Mouse (Mus musculus) liver, embryonic 14.5 days (tissue): ENCODE results near the gene Themis3. TPM values are rescaled to one million over a fixed set of nuclear protein-coding genes. Genes with fewer than 3 reads are reported as not detected.

Source experiments
- ATAC-seq: fragments of 200-750 bp; cut with Nextera tagmentation; 2 replicates; pipeline ENCODE4 v1.8.0; 2017; ENCODE audit warnings: moderate number of reproducible peaks, mild to moderate bottlenecking, moderate library complexity; ENCODE audit not compliant: insufficient read depth
- DNase-seq, 3 experiments: peaks; one replicate each; pipeline ENCODE4 v3.0.0-alpha.2; 2012 to 2013; ENCODE audit warnings: low read depth in 3 of 3, low spot score in 3 of 3
- H3K27ac ChIP-seq: fragments of 300-500 bp; sonication (generic); 2 replicates; pipeline ENCODE4 v1.5.1; 2014; ENCODE audit warnings: moderate library complexity, mild to moderate bottlenecking, control low read depth, inconsistent platforms
- H3K27me3 ChIP-seq: fragments of 300-500 bp; sonication (generic); 2 replicates; pipeline ENCODE4 v1.6.1; 2014; ENCODE audit warnings: mild to moderate bottlenecking, low read length, moderate library complexity; ENCODE audit not compliant: control insufficient read depth, insufficient read depth
- H3K36me3 ChIP-seq: fragments of 300-500 bp; sonication (generic); replicated peaks from 2 replicates; pipeline ENCODE4 v1.6.1; 2014; ENCODE audit warnings: low read depth; ENCODE audit not compliant: control insufficient read depth, insufficient read depth
- H3K4me1 ChIP-seq, 2 experiments: fragments of 200-500 bp in 1 of 2; fragments of 300-500 bp in 1 of 2; sonication (generic) in 1 of 2; replicated peaks; 2 replicates each; pipeline ENCODE4 v1.6.1; 2012 to 2014; ENCODE audit warnings: antibody characterized with exemption in 1 of 2, inconsistent platforms in 1 of 2, low read length in 1 of 2; ENCODE audit not compliant: control insufficient read depth in 2 of 2, insufficient read depth in 2 of 2
- H3K4me2 ChIP-seq: fragments of 300-500 bp; sonication (generic); 2 replicates; pipeline ENCODE4 v1.6.1; 2014; ENCODE audit warnings: low read depth, mild to moderate bottlenecking, control low read depth, moderate library complexity
- H3K4me3 ChIP-seq, 2 experiments: fragments of 200-500 bp in 1 of 2; fragments of 300-500 bp in 1 of 2; sonication (generic) in 1 of 2; 2 replicates each; pipeline ENCODE4 v1.5.1; 2012 to 2014; ENCODE audit warnings: low read depth in 2 of 2, low read length in 2 of 2, mild to moderate bottlenecking in 2 of 2, control low read depth in 1 of 2, inconsistent platforms in 1 of 2, moderate library complexity in 1 of 2; ENCODE audit not compliant: insufficient read depth in 1 of 2
- H3K9ac ChIP-seq: fragments of 300-500 bp; sonication (generic); replicated peaks from 2 replicates; pipeline ENCODE4 v1.6.1; 2014; ENCODE audit warnings: mild to moderate bottlenecking, control low read depth, moderate library complexity
- H3K9me3 ChIP-seq: fragments of 300-500 bp; sonication (generic); 2 replicates; pipeline ENCODE4 v1.6.1; 2016; ENCODE audit warnings: low read length, mixed read lengths; ENCODE audit not compliant: control insufficient read depth
- CTCF ChIP-seq: IDR thresholded peaks from 2 replicates; pipeline ENCODE4 v1.5.1; 2016; ENCODE audit warnings: antibody characterized with exemption, low read depth, control low read depth
- EP300 ChIP-seq: IDR thresholded peaks from 2 replicates; pipeline ENCODE4 v1.6.1; 2016; ENCODE audit warnings: antibody characterized with exemption, low read depth
- WGBS: fragments of 180-500 bp; shearing (Covaris S2); extraction: QIAGEN DNeasy Blood & Tissue Kit; methylation state at CpG from one replicate; pipeline ENCODE4 v1.1.7; 2014; ENCODE audit not compliant: insufficient replicate concordance; 5-methylcytosine and 5-hydroxymethylcytosine counted together
- polyA plus RNA-seq, 2 experiments: library from polyadenylated mRNA; depleted of rRNA in 1 of 2; stranded (reverse) in 1 of 2; unstranded in 1 of 2; fragments of >200 nt; fragmentation: Nextera tagmentation in 1 of 2; extraction: Ambion mirVana in 1 of 2; gene quantifications; 2 replicates each; pipeline versions ENCODE4 v1.2.1 to v1.2.3; 2012 to 2014

Gene Themis3
- polyA plus RNA-seq, 2 experiments = not detected

DNA sequence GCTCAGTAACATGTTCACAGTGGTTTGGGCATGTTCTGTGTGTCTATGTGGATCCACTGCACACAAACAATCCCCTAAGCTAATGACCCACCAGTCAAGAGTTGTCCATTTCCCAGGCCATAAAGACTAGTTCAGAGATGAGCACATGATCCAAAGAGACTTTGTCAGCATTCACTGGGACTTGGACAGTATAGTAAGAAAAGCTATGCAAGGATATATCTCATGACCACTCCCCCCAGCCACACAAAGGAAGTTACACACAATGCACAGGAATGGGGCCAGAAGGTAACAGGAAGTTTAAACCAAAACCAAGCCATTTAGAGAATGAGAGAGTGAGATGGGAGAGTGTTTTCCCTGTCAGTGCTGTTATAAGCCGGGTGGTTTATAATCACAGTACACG lies 33.0 kb downstream of the Themis3 start:
- no peaks in the 10 kb centered on the region for H3K36me3 ChIP-seq
- H3K9ac ChIP-seq = no peak overlapping the region
- ATAC-seq (no peak), DNase-seq (no peak)
- TF ChIP-seq EP300 (no peak), CTCF (no peak)
- no peak overlapping the region for H3K27ac ChIP-seq
- no peaks in the 10 kb centered on the region for H3K4me1 ChIP-seq
- H3K9me3 ChIP-seq = no peaks in the 10 kb centered on the region
- 33% methylated on average over 2 of the region's 2 CpGs for WGBS
- H3K4me3 ChIP-seq = no peak overlapping the region
- H3K27me3 ChIP-seq = no peaks in the 10 kb centered on the region
- H3K4me2 ChIP-seq = no peak overlapping the region

DNA sequence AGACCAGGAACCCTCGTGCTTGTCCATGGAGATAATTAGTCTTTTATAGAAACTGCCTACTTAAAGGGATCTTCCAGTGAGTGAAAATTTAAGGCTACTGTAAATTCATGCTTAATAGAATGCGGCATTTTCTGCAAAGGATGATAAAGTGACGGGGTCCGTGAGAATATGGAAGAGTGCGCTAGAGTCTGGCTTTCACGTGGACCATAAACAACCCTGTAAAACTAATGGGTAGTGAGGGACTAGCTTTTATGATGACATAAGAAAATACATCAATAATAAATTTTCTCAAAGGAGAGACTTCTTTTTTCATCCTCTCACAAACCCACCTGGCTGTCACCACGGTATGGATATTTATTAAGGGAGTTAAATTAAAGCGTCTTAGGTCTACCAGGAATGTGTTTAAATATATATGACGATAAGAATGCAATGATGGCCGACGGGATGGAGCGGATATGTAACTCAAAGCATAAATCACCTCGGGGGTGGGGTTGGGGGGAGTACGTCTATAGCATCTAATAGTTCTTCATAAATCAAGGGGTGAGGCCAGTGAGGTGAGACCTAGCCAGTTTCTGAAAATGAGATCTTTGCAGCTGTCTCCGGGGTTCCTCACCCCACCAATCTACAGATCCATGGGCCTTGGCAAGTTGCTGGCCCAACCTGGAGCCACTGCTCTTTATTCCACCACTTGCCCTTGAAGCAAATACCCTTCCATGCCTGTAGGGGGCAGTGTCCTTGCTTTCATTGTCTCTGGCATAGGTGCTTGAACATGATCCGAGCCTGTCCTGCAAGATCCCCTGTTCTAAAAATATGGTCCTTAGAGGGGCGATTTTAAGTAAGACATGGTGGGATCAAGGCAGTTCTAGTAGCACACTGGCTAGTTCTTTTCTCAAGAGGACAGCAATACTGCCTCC lies 35.8 kb downstream of the Themis3 start:
- H3K27ac ChIP-seq = no peak overlapping the region
- H3K9me3 ChIP-seq = no peaks in the 10 kb centered on the region
- no peaks in the 10 kb centered on the region for H3K36me3 ChIP-seq
- ATAC-seq (no peak), DNase-seq (no peak)
- H3K4me2 ChIP-seq = no peak overlapping the region
- H3K4me3 ChIP-seq = no peak overlapping the region
- TF ChIP-seq EP300 (no peak), CTCF (peak; percentile 52)
- no peak overlapping the region for H3K9ac ChIP-seq
- H3K27me3 ChIP-seq = no peaks in the 10 kb centered on the region
- no peaks in the 10 kb centered on the region for H3K4me1 ChIP-seq
- 76% methylated on average over 17 of the region's 17 CpGs for WGBS

DNA sequence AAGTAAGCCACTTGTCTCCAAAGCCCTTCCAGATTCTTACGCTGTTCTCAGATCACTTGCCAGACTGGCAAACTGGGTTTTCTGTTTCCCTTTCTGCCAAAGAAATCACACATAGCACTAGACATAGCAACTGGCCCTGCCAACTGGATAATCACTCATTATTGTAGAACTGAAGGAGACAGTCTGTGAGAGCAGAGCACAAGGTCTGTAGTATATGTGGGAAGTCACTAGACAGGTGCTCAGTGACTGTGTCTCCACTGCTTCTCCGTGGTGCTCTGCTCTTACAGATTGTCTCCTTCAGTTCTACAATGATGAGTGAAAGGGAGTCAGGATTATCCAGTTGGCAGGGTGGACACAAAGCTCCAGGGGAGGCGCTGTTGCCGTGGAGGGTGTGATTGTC lies 41.7 kb downstream of the Themis3 start:
- Histone ChIP-seq H3K4me1 (no peaks in the 10 kb centered on the region), H3K4me2 (no peak overlapping the region), H3K9ac (no peak overlapping the region), H3K9me3 (no peaks in the 10 kb centered on the region), H3K27ac (no peak overlapping the region), H3K27me3 (no peaks in the 10 kb centered on the region), H3K4me3 (no peak overlapping the region), H3K36me3 (no peaks in the 10 kb centered on the region)
- no peak for TF ChIP-seq CTCF
- TF ChIP-seq EP300 = no peak
- 67% methylated on average over 4 of the region's 4 CpGs for WGBS
- ATAC-seq (no peak), DNase-seq (no peak)

DNA sequence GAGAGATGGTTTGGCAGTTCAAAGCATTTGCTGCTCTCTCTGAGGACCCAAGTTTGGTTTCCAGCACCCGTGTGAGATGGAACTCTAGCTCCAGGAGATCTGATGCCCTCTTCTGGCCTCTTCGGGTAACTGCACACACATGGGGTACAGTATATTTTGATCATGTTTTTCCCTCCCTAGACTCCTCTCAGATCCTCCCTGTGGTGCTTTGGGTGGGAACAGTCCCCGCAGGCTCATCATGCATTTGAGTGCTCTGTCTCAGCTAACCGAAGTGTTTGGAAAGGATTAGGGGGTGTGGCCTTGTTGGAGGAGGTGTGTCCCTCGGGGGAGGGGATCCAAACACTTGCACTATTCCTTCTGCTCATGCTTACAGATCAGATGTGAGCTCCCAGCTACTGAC lies 43.9 kb downstream of the Themis3 start:
- 65% methylated on average over 5 of the region's 5 CpGs for WGBS
- DNase-seq (no peak), ATAC-seq (no peak)
- Histone ChIP-seq H3K4me1 (no peaks in the 10 kb centered on the region), H3K27me3 (no peaks in the 10 kb centered on the region), H3K9ac (no peak overlapping the region), H3K9me3 (no peaks in the 10 kb centered on the region), H3K4me3 (no peak overlapping the region), H3K27ac (no peak overlapping the region), H3K4me2 (no peak overlapping the region), H3K36me3 (no peaks in the 10 kb centered on the region)
- 0 out of 2 replicates have a peak, but pooled peaks have one; percentile 10 for TF ChIP-seq CTCF
- no peak for TF ChIP-seq EP300

DNA sequence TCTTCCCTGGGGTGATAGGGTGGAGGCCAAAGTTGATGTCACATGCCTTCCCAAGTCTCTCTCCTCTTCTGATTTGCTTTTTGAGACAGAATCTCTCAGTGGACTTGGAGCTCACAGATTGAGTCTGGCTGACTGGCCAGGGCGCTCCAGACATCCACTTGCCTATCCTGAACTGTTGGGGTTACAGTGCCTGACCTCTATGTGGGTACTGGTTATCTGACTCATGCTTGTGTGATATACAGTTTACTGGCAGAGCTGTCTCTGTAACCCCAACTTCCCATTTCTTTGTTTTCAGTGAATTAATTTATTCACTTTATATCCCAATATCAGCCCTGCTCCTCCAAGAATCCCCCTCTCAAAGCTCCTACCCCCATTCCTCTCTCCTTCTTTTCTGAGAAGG lies 62.1 kb downstream of the Themis3 start:
- Histone ChIP-seq H3K4me2 (no peak overlapping the region), H3K27ac (no peak overlapping the region), H3K36me3 (no peaks in the 10 kb centered on the region), H3K27me3 (no peaks in the 10 kb centered on the region), H3K9me3 (no peaks in the 10 kb centered on the region), H3K4me1 (no peaks in the 10 kb centered on the region), H3K9ac (no peak overlapping the region), H3K4me3 (no peak overlapping the region)
- ATAC-seq = no peak
- no peak for DNase-seq
- TF ChIP-seq EP300 (no peak), CTCF (no peak)
- 59% methylated on average over 1 of the region's 1 CpGs for WGBS
